Mouse (Mus musculus) kidney, postnatal 25 days (tissue): ENCODE data around the gene D630023F18Rik.

ENCODE experiments used
- DNase-seq, 2 experiments: peaks; one replicate each; pipeline ENCODE4 v3.0.0; 2021; ENCODE audit warnings: mixed read lengths in 2 of 2

The D630023F18Rik gene

GRCm38 (mm10) chr1:65109756-65110435, 13.1 kb downstream of the D630023F18Rik start:
- DNase-seq: no peak

- no peak for DNase-seq
Measured at GRCm38 (mm10) chr1:65109196-65109595, 13.8 kb downstream of the D630023F18Rik start.

DNA sequence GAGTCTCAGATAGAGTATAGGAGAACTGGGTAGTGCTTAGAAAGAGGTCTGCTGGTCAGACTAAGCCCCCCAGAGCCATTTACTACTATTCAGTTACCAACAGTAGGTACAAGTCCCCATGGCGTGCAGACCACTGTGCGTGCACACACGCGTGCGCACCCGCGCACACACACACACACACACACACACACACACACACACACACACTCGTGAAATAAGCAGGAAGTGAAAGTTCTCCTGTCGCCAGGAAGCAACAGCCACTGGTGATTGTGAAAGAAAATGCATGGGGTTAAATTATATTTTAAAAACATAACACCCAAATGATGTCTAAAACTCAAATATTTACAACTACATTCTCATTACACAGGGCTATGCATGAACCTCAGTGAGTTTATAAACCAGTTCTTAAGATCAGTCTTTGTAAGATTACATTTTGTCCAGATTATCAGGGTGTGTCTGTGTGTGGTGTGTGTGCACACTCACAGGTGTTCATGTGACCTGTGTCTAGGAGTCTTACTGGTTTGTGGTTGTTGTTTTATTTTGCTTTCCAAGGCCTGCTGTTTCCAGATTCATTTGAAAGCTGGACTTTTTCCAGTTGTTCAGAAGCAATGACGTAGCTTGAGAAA, 15.2 kb downstream of the D630023F18Rik start:
- DNase-seq: no peak

- DNase-seq: no peak
Measured at GRCm38 (mm10) chr1:65103273-65103672, 19.7 kb downstream of the D630023F18Rik start, which contains the start of gene Cryga. Gene Cryga (minus strand): TSS chr1:65103373.

DNA sequence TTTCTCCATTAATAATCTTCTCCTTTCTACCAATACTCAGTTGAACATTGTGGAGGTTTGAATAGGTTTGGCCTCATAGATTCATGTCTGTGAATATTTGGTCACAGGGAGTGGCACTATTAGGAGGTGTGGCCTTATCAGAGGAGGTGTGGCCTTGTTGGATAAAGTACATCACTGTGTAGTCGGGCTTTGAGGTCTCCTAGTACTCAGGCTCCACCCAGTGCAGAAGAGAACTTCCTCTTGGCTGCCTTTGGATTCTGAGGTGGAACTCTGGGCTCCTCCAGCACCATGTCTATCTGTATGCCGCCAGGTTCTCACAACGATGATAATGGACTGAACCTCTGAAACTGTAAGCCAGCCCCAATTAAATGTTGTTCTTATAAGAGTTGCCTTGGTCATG, 26.1 kb downstream of the D630023F18Rik start:
- DNase-seq: no peak

GRCm38 (mm10) chr1:65091566-65091965, 31.4 kb downstream of the D630023F18Rik start:
- DNase-seq: no peak

- DNase-seq: no peak
Measured at GRCm38 (mm10) chr1:65090370-65090769, 32.6 kb downstream of the D630023F18Rik start.

GRCm38 (mm10) chr1:65088567-65089356, 34.3 kb downstream of the D630023F18Rik start:
- DNase-seq: no peak

DNA sequence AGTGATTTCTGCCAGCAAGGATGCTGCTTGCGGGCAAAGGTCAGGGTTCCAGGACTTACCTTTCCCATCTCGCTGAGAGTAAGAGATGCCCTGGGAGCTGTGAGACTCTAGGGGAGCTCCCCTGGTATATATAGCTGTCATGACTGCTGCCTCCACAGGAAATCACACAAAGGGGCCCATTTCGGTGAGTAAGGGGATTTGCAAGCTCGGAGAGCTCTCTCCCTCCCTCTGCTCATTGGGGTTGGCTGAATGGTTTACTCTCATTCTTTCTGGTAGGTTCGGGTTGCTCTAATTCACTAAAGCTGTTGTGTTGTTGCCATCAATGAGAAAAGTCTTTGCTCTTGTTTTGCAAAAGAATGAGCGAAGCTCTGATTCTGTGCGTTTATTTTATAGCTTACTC, 40.8 kb downstream of the D630023F18Rik start, which contains the start of gene Crygb:
Gene Crygb (minus strand): TSS at position 101 of the 400 bp plus-strand sequence.
- DNase-seq: no peak

- DNase-seq: no peak
Measured at GRCm38 (mm10) chr1:65075607-65076006, 47.4 kb downstream of the D630023F18Rik start.

DNA sequence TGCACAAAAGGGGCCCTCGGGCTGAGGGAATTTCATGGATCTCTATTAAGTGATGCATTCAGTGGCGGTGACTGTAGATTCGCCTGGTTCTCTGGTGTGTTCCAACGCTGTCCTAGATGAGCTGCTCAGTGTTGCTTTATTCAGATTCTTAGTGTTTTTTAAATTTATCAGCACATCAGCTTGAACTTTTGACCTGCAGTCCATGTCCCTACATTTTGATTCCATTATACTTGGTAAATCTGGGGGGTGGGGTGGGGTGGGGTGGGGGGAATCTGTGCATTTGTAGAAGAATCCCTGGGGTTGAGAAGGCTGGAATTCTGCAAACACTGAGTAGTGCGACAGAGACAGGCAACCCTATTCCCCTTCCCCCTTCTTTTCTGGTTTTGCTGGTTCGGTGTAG, 49.4 kb downstream of the D630023F18Rik start, which contains the start of gene Crygc:
Gene Crygc (minus strand): TSS at position 101 of the 400 bp plus-strand sequence.
- DNase-seq: no peak

- no peak for DNase-seq
Measured at GRCm38 (mm10) chr1:65067842-65068241, 55.2 kb downstream of the D630023F18Rik start.

DNA sequence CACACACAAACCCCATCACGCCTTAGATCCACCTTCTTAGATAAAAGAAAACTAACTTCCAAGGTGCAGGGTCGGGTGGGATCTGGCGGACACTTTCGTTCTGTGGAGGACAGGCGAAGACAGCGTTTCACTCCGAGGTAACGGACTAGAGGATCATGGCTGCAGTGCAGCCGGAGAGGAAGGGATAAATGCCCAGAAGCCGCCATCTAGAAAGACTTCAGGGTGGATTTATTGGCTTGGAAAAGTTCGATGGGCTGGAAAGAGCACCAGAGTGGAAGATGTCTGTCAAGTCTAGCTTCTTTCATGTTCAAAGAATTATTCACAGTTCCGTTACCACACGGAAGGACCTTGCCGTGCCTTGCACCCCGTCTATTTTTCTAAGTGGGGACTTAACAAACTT, 58.8 kb downstream of the D630023F18Rik start:
- no peak for DNase-seq

DNA sequence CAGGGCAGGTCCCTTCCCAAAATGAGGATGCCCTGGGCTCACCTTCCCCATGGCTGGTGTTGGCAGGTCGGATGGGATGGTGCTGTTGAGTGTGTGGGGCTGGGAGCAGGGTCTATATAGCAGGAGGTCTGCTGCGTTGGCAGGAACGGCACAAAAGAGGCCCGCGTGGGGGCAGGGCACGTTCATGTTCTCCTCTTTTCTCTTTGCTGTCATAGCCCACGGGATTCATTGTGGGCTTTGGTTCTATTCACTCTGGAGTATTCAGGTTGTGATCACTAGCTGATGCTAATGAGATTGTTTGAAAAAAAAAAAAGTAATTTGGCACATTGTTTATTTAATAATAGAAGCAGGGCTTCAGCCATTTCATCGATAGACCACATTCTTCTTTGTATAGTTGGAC, 59.7 kb downstream of the D630023F18Rik start, which contains the start of gene Crygd:
Gene Crygd (minus strand): TSS at position 101 of the 400 bp plus-strand sequence.
- DNase-seq: no peak
